Mouse (Mus musculus): ENCODE measurements at regions not wholly inside any gene's neighbourhood (a gene's known extent, or its start where the extent isn't known, plus 50 kb on each side); places are given as distances from the start of the nearest gene placed in this dataset.

DNA sequence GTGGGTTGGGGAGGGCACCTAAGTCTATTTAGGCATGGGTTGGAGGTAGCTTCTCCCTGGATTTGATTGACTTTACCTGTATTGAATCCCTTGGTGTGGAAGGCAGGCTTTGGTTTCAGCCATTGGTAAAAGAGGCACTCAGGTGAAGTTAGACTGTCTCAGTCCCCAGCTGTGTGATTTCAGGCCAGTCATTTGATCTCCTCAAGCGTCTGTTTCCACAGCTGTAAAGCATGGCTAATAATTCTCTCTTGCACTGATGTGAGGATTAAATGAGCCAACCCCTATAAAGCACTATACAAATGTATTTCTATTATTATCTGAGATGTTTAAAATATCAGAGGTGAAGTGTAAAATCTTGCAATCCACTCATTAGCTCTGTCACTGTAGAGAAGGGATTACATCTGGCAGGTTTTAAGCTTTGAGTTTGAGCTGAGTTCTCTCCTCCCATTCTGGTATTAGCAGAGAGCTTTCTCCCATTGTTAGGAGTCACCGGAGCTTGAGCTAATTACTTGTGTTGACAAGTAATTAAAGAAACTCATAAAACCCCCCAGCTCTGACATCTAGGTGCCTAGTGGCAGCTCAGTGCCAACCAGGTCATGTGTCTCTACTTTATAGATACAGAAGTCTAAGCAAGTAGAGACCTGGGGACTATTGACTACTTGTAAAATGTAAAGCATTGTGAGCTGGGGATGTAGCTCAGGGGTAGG is 463.3 kb downstream of the Dmrt2 start:
- TF ChIP-seq CTCF (IDR thresholded peaks at IDR 0.05; ENCODE audit: extremely low read depth, insufficient read length, insufficient replicate concordance, low read depth, low read length) (no peak), POLR2A (IDR thresholded peaks at IDR 0.05; ENCODE audit: low read depth, low read length) (no peak)
